Mouse (Mus musculus): ENCODE results near the gene Garnl3. TPM values are rescaled to one million over a fixed set of nuclear protein-coding genes. Genes with fewer than 3 reads are reported as not detected.

Gene Garnl3
- total and polyA plus RNA-seq, 3 experiments, result 0.08 to 0.19 TPM; not detected in 1

DNA sequence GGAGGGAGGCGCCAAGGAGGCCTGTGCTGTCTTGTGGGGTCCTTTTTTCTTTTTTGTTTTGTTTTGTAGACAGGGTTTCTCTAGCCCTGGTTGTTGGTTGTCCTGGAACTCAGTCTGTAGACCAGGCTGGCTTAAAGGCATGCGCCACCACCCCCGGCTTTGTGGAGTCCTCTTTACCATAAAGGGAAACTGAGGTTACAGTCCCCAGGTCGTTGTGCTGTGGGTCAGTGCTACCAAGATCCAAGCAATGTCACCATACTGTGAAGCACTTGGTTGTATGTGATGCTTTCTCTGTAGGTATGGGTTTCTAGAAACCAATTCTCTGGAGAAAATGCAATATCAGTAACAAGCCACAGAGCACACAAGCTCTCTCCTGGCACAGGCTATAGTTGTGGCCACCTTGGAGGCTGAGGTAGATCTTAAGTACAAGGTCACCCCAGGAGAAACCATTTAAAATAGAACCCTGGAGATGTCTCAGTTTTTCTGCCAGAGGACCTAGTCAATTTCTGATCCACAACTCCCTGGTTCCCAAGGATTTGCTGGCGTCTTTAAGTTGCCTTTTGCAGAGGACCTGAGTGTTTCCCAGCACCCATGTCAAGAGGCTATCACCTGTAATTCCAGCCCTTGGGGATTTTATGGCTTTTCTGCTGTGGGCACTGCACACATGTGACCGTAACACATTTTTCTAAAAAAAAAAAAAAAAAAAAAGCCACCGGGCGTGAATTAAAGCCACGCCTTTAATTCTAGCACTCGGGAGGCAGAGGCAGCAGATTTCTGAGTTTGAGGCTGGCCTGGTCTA lies 166.6 kb downstream of the Garnl3 start:
- peaks cover 8 to 46% of the 10 kb centered on the region in 2 experiments for H3K4me1 ChIP-seq (ENCODE audit: control insufficient read depth in 1 of 2, insufficient read depth in 2 of 2)

DNA sequence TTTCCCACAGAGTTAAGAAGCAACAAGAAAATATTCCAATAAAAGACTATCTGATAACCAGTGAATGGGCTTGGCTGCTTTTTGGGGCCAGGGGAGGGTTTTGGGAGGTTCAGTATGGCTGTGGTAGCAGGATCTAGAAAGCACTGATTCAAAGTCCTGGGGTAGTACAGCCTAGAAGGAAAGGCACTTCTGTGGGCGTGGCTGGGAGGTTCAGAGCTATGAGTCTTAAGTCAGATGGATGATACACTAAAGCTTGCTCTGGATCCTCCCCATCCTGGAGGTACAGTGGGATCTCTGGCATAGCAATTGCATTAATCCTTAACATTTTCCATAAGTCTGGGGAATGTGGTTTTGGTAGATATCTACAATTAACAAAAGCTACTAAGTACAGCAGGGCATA lies 167.5 kb downstream of the Garnl3 start:
- DNase-seq (ENCODE audit: extremely low read depth), result peak; percentile 45
- dilution Hi-C loops (cut with MboI; ENCODE audit: extremely low pct_ligation_motif_present, extremely low pct_unique_long_range_greater_than_20kb, low sequenced_read_pairs) (no loop called here), in situ Hi-C loops (cut with MboI; ENCODE audit: low pct_ligation_motif_present, low pct_unique_long_range_greater_than_20kb, low sequenced_read_pairs) (no loop called here)
- H3K9me3 ChIP-seq (replicated peaks; ENCODE audit: low read length), result no peaks in the 10 kb centered on the region
- H3K4me1 ChIP-seq (ENCODE audit: control insufficient read depth in 1 of 2, insufficient read depth in 2 of 2), result peaks cover 8 to 46% of the 10 kb centered on the region in 2 experiments
- H3K9ac ChIP-seq (ENCODE audit: insufficient read depth, low read depth), result peak overlapping the region; percentile 43; the same call in 1 of the 2 replicates
- H3K79me2 ChIP-seq (replicated peaks; ENCODE audit: control insufficient read depth, extremely low read depth, insufficient read depth, poor library complexity, severe bottlenecking), result peaks cover 34% of the 10 kb centered on the region
- peak overlapping the region; percentile 24 to 97 (median 93) for H3K4me3 ChIP-seq (replicated peaks in 1 of 3; ENCODE audit: low read depth in 2 of 3, low read length in 2 of 3, poor library complexity in 1 of 3)
- H3K27me3 ChIP-seq (replicated peaks), result no peaks in the 10 kb centered on the region
- peaks cover 27 to 46% of the 10 kb centered on the region in 2 experiments for H3K36me3 ChIP-seq (replicated peaks in 1 of 2; ENCODE audit: control insufficient read depth in 1 of 2, insufficient read depth in 1 of 2, low read length in 1 of 2)
- H3K27ac ChIP-seq (ENCODE audit: insufficient read depth, low read depth), result no peak overlapping the region
- H3K4me2 ChIP-seq (ENCODE audit: insufficient read depth, low read depth, poor library complexity, severe bottlenecking), result peak overlapping the region; percentile 78
- TF ChIP-seq IRF4 (IDR thresholded peaks at IDR 0.05; ENCODE audit: low read depth, low read length) (no peak), RAD21 (IDR thresholded peaks at IDR 0.05; ENCODE audit: low read depth, low read length) (no peak), TCF12 (IDR thresholded peaks at IDR 0.05; ENCODE audit: low read depth, low read length) (no peak), HCFC1 (IDR thresholded peaks at IDR 0.05; ENCODE audit: low read depth, low read length) (no peak), ZC3H11A (IDR thresholded peaks at IDR 0.05; ENCODE audit: low read depth, low read length) (no peak), POLR2A (IDR thresholded peaks at IDR 0.05; ENCODE audit: low read depth, low read length) (no peak), ZNF384 (IDR thresholded peaks at IDR 0.05; ENCODE audit: low read depth, low read length) (no peak), ZMIZ1 (IDR thresholded peaks at IDR 0.05; ENCODE audit: low read depth, low read length) (no peak; the same call in 1 of the 2 replicates), CTCF (conservative IDR thresholded peaks at IDR 0.05 in 1 of 2, IDR thresholded peaks at IDR 0.05 in 1 of 2; ENCODE audit: low read depth in 2 of 2, low read length in 2 of 2) (no peak), NELFE (IDR thresholded peaks at IDR 0.05; ENCODE audit: low read depth, low read length) (no peak), MYC (IDR thresholded peaks at IDR 0.05; ENCODE audit: low read depth, low read length) (no peak), TBP (conservative IDR thresholded peaks at IDR 0.05; ENCODE audit: low read depth, low read length) (no peak), ZKSCAN1 (IDR thresholded peaks at IDR 0.05; ENCODE audit: borderline replicate concordance, low read depth, low read length) (no peak), MEF2A (IDR thresholded peaks at IDR 0.05; ENCODE audit: borderline replicate concordance, low read depth, low read length) (no peak), CHD1 (IDR thresholded peaks at IDR 0.05; ENCODE audit: low read depth, low read length) (no peak), CHD2 (IDR thresholded peaks at IDR 0.05; ENCODE audit: low read length) (no peak), MAX (IDR thresholded peaks at IDR 0.05; ENCODE audit: low read length) (no peak)

More for the DNA sequence above, 166.6 kb downstream of the Garnl3 start:
- Histone ChIP-seq H3K36me3 (replicated peaks in 1 of 2; ENCODE audit: control insufficient read depth in 1 of 2, insufficient read depth in 1 of 2, low read length in 1 of 2) (peaks cover 27 to 45% of the 10 kb centered on the region in 2 experiments), H3K79me2 (replicated peaks; ENCODE audit: control insufficient read depth, extremely low read depth, insufficient read depth, poor library complexity, severe bottlenecking) (peaks cover 34% of the 10 kb centered on the region), H3K4me3 (replicated peaks in 1 of 3; ENCODE audit: low read depth in 2 of 3, low read length in 2 of 3, poor library complexity in 1 of 3) (peak overlapping the region in 1 of 3 experiments; percentile 93), H3K9ac (ENCODE audit: insufficient read depth, low read depth) (peak overlapping the region; percentile 9; the same call in 1 of the 2 replicates), H3K27ac (ENCODE audit: insufficient read depth, low read depth) (peak overlapping the region; percentile 36; the same call in 1 of the 2 replicates), H3K4me2 (ENCODE audit: insufficient read depth, low read depth, poor library complexity, severe bottlenecking) (peak overlapping the region; percentile 78), H3K9me3 (replicated peaks; ENCODE audit: low read length) (no peaks in the 10 kb centered on the region), H3K27me3 (replicated peaks) (no peaks in the 10 kb centered on the region)
- dilution Hi-C loops (cut with MboI; ENCODE audit: extremely low pct_ligation_motif_present, extremely low pct_unique_long_range_greater_than_20kb, low sequenced_read_pairs), result no loop called here
- in situ Hi-C loops (cut with MboI; ENCODE audit: low pct_ligation_motif_present, low pct_unique_long_range_greater_than_20kb, low sequenced_read_pairs), result no loop called here
- TF ChIP-seq NELFE (IDR thresholded peaks at IDR 0.05; ENCODE audit: low read depth, low read length), result 0 out of 2 replicates have a peak, but pooled peaks have one; percentile 25
- TF ChIP-seq GABPA (IDR thresholded peaks at IDR 0.05; ENCODE audit: insufficient replicate concordance, low read depth, low read length), result no peak
- TF ChIP-seq POLR2A (IDR thresholded peaks at IDR 0.05; ENCODE audit: low read depth, low read length), result peak; percentile 62
- no peak for TF ChIP-seq JUN (IDR thresholded peaks at IDR 0.05; ENCODE audit: insufficient read depth, low read depth, low read length)
- no peak for TF ChIP-seq KAT2A (IDR thresholded peaks at IDR 0.05; ENCODE audit: insufficient replicate concordance, low read length)
- TF ChIP-seq ETS1 (conservative IDR thresholded peaks at IDR 0.05; ENCODE audit: low read depth, low read length), result no peak; the same call in 1 of the 2 replicates
- TF ChIP-seq ELF1 (IDR thresholded peaks at IDR 0.05; ENCODE audit: low read depth, low read length), result no peak
- no peak for TF ChIP-seq MAX (IDR thresholded peaks at IDR 0.05; ENCODE audit: low read length)
- no peak for TF ChIP-seq RCOR1 (conservative IDR thresholded peaks at IDR 0.05; ENCODE audit: low read depth, low read length)
- TF ChIP-seq HCFC1 (IDR thresholded peaks at IDR 0.05; ENCODE audit: low read depth, low read length), result no peak
- TF ChIP-seq IRF4 (IDR thresholded peaks at IDR 0.05; ENCODE audit: low read depth, low read length), result no peak
- TF ChIP-seq USF2 (conservative IDR thresholded peaks at IDR 0.05; ENCODE audit: low read depth, low read length), result no peak; the same call in 1 of the 2 replicates
- TF ChIP-seq MYC (IDR thresholded peaks at IDR 0.05; ENCODE audit: low read depth, low read length), result peak; percentile 36; the same call in 1 of the 2 replicates
- no peak for TF ChIP-seq NRF1 (IDR thresholded peaks at IDR 0.05; ENCODE audit: low read depth, low read length)
- no peak for TF ChIP-seq TCF12 (IDR thresholded peaks at IDR 0.05; ENCODE audit: low read depth, low read length)
- TF ChIP-seq EP300 (IDR thresholded peaks at IDR 0.05; ENCODE audit: low read length), result 0 out of 2 replicates have a peak, but pooled peaks have one; percentile 5
- TF ChIP-seq SIN3A (IDR thresholded peaks at IDR 0.05; ENCODE audit: low read length), result peak; percentile 8; the same call in 1 of the 2 replicates
- TF ChIP-seq SMC3 (IDR thresholded peaks at IDR 0.05; ENCODE audit: low read depth, low read length), result 0 out of 2 replicates have a peak, but pooled peaks have one; percentile 1
- no peak for TF ChIP-seq MXI1 (IDR thresholded peaks at IDR 0.05; ENCODE audit: low read depth, low read length)
- TF ChIP-seq CHD1 (IDR thresholded peaks at IDR 0.05; ENCODE audit: low read depth, low read length), result 0 out of 2 replicates have a peak, but pooled peaks have one; percentile 40
- TF ChIP-seq E2F4 (IDR thresholded peaks at IDR 0.05; ENCODE audit: insufficient replicate concordance, low read depth, low read length), result no peak
- no peak for TF ChIP-seq RAD21 (IDR thresholded peaks at IDR 0.05; ENCODE audit: low read depth, low read length)
- no peak for TF ChIP-seq UBTF (IDR thresholded peaks at IDR 0.05; ENCODE audit: low read depth, low read length)
- TF ChIP-seq ZC3H11A (IDR thresholded peaks at IDR 0.05; ENCODE audit: low read depth, low read length), result no peak
- no peak for TF ChIP-seq JUND (conservative IDR thresholded peaks at IDR 0.05; ENCODE audit: low read depth, low read length)
- no peak for TF ChIP-seq USF1 (IDR thresholded peaks at IDR 0.05; ENCODE audit: low read depth, low read length)
- no peak for TF ChIP-seq ZKSCAN1 (IDR thresholded peaks at IDR 0.05; ENCODE audit: borderline replicate concordance, low read depth, low read length)
- TF ChIP-seq CTCF (conservative IDR thresholded peaks at IDR 0.05 in 1 of 2, IDR thresholded peaks at IDR 0.05 in 1 of 2; ENCODE audit: low read depth in 2 of 2, low read length in 2 of 2), result no peak
- TF ChIP-seq TBP (conservative IDR thresholded peaks at IDR 0.05; ENCODE audit: low read depth, low read length), result no peak
- TF ChIP-seq CHD2 (IDR thresholded peaks at IDR 0.05; ENCODE audit: low read length), result no peak; the same call in 1 of the 2 replicates
- TF ChIP-seq MEF2A (IDR thresholded peaks at IDR 0.05; ENCODE audit: borderline replicate concordance, low read depth, low read length), result no peak
- TF ChIP-seq MAFK (IDR thresholded peaks at IDR 0.05; ENCODE audit: insufficient replicate concordance, low read length), result no peak
- TF ChIP-seq ZMIZ1 (IDR thresholded peaks at IDR 0.05; ENCODE audit: low read depth, low read length), result peak; percentile 40
- TF ChIP-seq BHLHE40 (IDR thresholded peaks at IDR 0.05; ENCODE audit: low read depth, low read length), result peak; percentile 26; the same call in 1 of the 2 replicates
- no peak for TF ChIP-seq PAX5 (IDR thresholded peaks at IDR 0.05; ENCODE audit: low read length)
- TF ChIP-seq POLR2AphosphoS2 (IDR thresholded peaks at IDR 0.05; ENCODE audit: low read depth, low read length), result peak; percentile 71
- peak; percentile 91 for TF ChIP-seq ZNF384 (IDR thresholded peaks at IDR 0.05; ENCODE audit: low read depth, low read length)
- peak; percentile 54 for DNase-seq (ENCODE audit: extremely low read depth)

Data from CH12.LX (cell line).